Mouse (Mus musculus) ES-Bruce4 (cell line): ENCODE measurements at regions not wholly inside any gene's neighbourhood (a gene's known extent, or its start where the extent isn't known, plus 50 kb on each side); places are given as distances from the start of the nearest gene placed in this dataset.

Experiments used
- H3K27ac ChIP-seq: 2 replicates; pipeline ENCODE4 v1.5.1; 2012; ENCODE audit warnings: low read length, inconsistent platforms; ENCODE audit not compliant: insufficient read depth
- H3K27me3 ChIP-seq: 2 replicates; pipeline ENCODE4 v1.6.1; 2012; ENCODE audit warnings: mild to moderate bottlenecking, low read length, inconsistent platforms; ENCODE audit not compliant: control insufficient read depth, poor library complexity, insufficient read depth, severe bottlenecking
- H3K36me3 ChIP-seq: 2 replicates; pipeline ENCODE4 v1.6.1; 2012; ENCODE audit warnings: inconsistent platforms, mild to moderate bottlenecking, low read length, moderate library complexity; ENCODE audit not compliant: control insufficient read depth, poor library complexity, insufficient read depth, severe bottlenecking
- H3K4me1 ChIP-seq: one replicate; pipeline ENCODE4 v1.8.1; 2011; ENCODE audit warnings: low read length; ENCODE audit not compliant: control insufficient read depth, insufficient read depth
- H3K4me3 ChIP-seq: 2 replicates; pipeline ENCODE4 v1.5.1; 2011; ENCODE audit warnings: low read depth, mild to moderate bottlenecking, low read length
- H3K9ac ChIP-seq: 2 replicates; pipeline ENCODE4 v1.6.1; 2012; ENCODE audit warnings: low read depth, mild to moderate bottlenecking, inconsistent platforms; ENCODE audit not compliant: poor library complexity, severe bottlenecking
- H3K9me3 ChIP-seq: replicated peaks from 2 replicates; pipeline ENCODE4 v1.6.1; 2012; ENCODE audit warnings: mild to moderate bottlenecking, low read length, inconsistent platforms; ENCODE audit not compliant: control insufficient read depth, poor library complexity, insufficient read depth, severe bottlenecking
- CTCF ChIP-seq: IDR thresholded peaks from one replicate; pipeline ENCODE4 v1.8.1; 2011; ENCODE audit warnings: low read depth, low read length
- EP300 ChIP-seq: IDR thresholded peaks from 2 replicates; pipeline ENCODE4 v1.6.1; 2011; ENCODE audit warnings: low read depth, low read length; ENCODE audit not compliant: insufficient read depth
- POLR2A ChIP-seq: IDR thresholded peaks from one replicate; pipeline ENCODE4 v1.8.1; 2011; ENCODE audit warnings: low read length; ENCODE audit not compliant: insufficient read depth

- no peaks in the 10 kb centered on the region; the same call in 1 of the 2 replicates for H3K9me3 ChIP-seq
- H3K36me3 ChIP-seq = no peaks in the 10 kb centered on the region
- H3K4me1 ChIP-seq = no peaks in the 10 kb centered on the region
- no peak overlapping the region for H3K27ac ChIP-seq
- H3K4me3 ChIP-seq = no peak overlapping the region
- no peak overlapping the region for H3K9ac ChIP-seq
- no peak for TF ChIP-seq POLR2A
- TF ChIP-seq CTCF = no peak
- no peak for TF ChIP-seq EP300
- H3K27me3 ChIP-seq = no peaks in the 10 kb centered on the region; the same call in 1 of the 2 replicates
These were observed 264.6 kb downstream of the Gm19410 start for GRCm38 (mm10) chr8:36030237-36030636.

- H3K9me3 ChIP-seq = no peaks in the 10 kb centered on the region; the same call in 1 of the 2 replicates
- no peak overlapping the region for H3K27ac ChIP-seq
- H3K27me3 ChIP-seq = no peaks in the 10 kb centered on the region; the same call in 1 of the 2 replicates
- no peak overlapping the region for H3K9ac ChIP-seq
- H3K4me3 ChIP-seq = no peak overlapping the region
- H3K4me1 ChIP-seq = no peaks in the 10 kb centered on the region
- H3K36me3 ChIP-seq = no peaks in the 10 kb centered on the region
- TF ChIP-seq CTCF (no peak), EP300 (no peak), POLR2A (no peak)
These were observed 266.6 kb downstream of the Gm19410 start for GRCm38 (mm10) chr8:36031966-36032719.

- TF ChIP-seq EP300 (no peak), CTCF (no peak), POLR2A (no peak)
- H3K4me3 ChIP-seq = no peak overlapping the region
These were observed 269.7 kb downstream of the Gm19410 start for GRCm38 (mm10) chr8:36035339-36035738.

GRCm38 (mm10) chr8:36036271-36036670, 270.7 kb downstream of the Gm19410 start:
- Histone ChIP-seq H3K9ac (no peak overlapping the region), H3K4me3 (no peak overlapping the region), H3K27ac (no peak overlapping the region), H3K9me3 (peaks cover 8% of the 10 kb centered on the region; the same call in 1 of the 2 replicates), H3K27me3 (no peaks in the 10 kb centered on the region; the same call in none of the 2 replicates), H3K36me3 (no peaks in the 10 kb centered on the region), H3K4me1 (no peaks in the 10 kb centered on the region)
- TF ChIP-seq CTCF = no peak
- no peak for TF ChIP-seq EP300
- TF ChIP-seq POLR2A = no peak

More at GRCm38 (mm10) chr8:36035339-36035738, 269.7 kb downstream of the Gm19410 start:
- H3K36me3 ChIP-seq = no peaks in the 10 kb centered on the region
- no peaks in the 10 kb centered on the region for H3K4me1 ChIP-seq
- H3K9me3 ChIP-seq = peaks cover 3% of the 10 kb centered on the region; the same call in 1 of the 2 replicates
- H3K27ac ChIP-seq = no peak overlapping the region
- H3K9ac ChIP-seq = no peak overlapping the region
- H3K27me3 ChIP-seq = no peaks in the 10 kb centered on the region; the same call in none of the 2 replicates

- no peak for TF ChIP-seq EP300
- TF ChIP-seq CTCF = no peak
- no peak for TF ChIP-seq POLR2A
- Histone ChIP-seq H3K27me3 (no peaks in the 10 kb centered on the region; the same call in 1 of the 2 replicates), H3K27ac (no peak overlapping the region), H3K9me3 (peaks cover 9% of the 10 kb centered on the region; the same call in 1 of the 2 replicates), H3K4me1 (no peaks in the 10 kb centered on the region), H3K4me3 (no peak overlapping the region), H3K36me3 (no peaks in the 10 kb centered on the region), H3K9ac (no peak overlapping the region)
These were observed 275.8 kb downstream of the Gm19410 start for GRCm38 (mm10) chr8:36041222-36041864.

GRCm38 (mm10) chr8:36042594-36042993, 277.0 kb downstream of the Gm19410 start:
- no peaks in the 10 kb centered on the region; the same call in 1 of the 2 replicates for H3K27me3 ChIP-seq
- H3K9ac ChIP-seq = no peak overlapping the region
- H3K27ac ChIP-seq = no peak overlapping the region
- no peaks in the 10 kb centered on the region for H3K4me1 ChIP-seq
- H3K9me3 ChIP-seq = peaks cover 9% of the 10 kb centered on the region; the same call in 1 of the 2 replicates
- H3K36me3 ChIP-seq = no peaks in the 10 kb centered on the region
- H3K4me3 ChIP-seq = no peak overlapping the region
- TF ChIP-seq EP300 = no peak
- no peak for TF ChIP-seq POLR2A
- no peak for TF ChIP-seq CTCF
